Mouse (Mus musculus) stomach, postnatal 0 days (tissue): ENCODE results near the gene Ssbp3.

ENCODE experiments used
- CTCF ChIP-seq: IDR thresholded peaks from 2 replicates; pipeline ENCODE4 v1.5.1; 2016; ENCODE audit warnings: antibody characterized with exemption, low read depth, mild to moderate bottlenecking, moderate library complexity
- EP300 ChIP-seq: optimal IDR thresholded peaks from 2 replicates; pipeline ENCODE3; 2016; ENCODE audit warnings: antibody characterized with exemption

DNA sequence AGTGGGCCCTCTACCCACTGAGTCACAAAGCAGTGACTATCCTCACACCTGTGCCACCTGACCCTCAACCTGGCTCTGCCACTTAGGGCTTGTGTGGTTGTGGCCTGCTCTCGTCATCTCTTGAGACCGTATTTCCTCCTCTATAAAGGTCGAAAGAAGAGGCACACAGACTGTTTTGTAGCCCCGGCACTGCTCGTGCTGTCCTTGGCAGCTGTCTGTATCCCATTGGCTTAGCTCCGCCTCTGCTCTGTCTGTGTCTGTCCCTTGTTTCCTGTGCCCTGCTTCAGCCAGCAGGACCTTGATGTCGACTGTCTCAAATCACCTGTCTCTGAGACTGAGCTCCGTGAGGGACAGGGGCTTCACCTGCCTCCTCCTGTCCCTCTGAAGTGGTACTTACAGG is 116.0 kb downstream of the Ssbp3 start:
- TF ChIP-seq EP300 (no peak), CTCF (no peak)
